Mouse (Mus musculus) bone marrow, adult 2 months (tissue): Measurements from ENCODE around the gene Amer3.

ENCODE experiments used
- CTCF ChIP-seq: fragments of 200-500 bp; IDR thresholded peaks from 2 replicates; pipeline ENCODE4 v1.5.1; 2011; ENCODE audit warnings: low read length, control low read depth; ENCODE audit not compliant: control insufficient read depth, insufficient read depth
- POLR2A ChIP-seq: fragments of 200-500 bp; IDR thresholded peaks from 2 replicates; pipeline ENCODE4 v1.6.1; 2011; ENCODE audit warnings: low read depth, mild to moderate bottlenecking, control low read depth, low read length, borderline replicate concordance; ENCODE audit not compliant: control insufficient read depth

- TF ChIP-seq CTCF (no peak), POLR2A (no peak)
Measured at GRCm38 (mm10) chr1:34564383-34565045, 14.9 kb upstream of the Amer3 start.
